Mouse (Mus musculus) layer of hippocampus, adult 11-12 months (tissue): ENCODE data around the gene Herpud2.

ENCODE experiments used
- DNase-seq: peaks from one replicate; pipeline ENCODE4 v3.0.0; 2022; ENCODE audit warnings: low spot score

Gene Herpud2

DNA sequence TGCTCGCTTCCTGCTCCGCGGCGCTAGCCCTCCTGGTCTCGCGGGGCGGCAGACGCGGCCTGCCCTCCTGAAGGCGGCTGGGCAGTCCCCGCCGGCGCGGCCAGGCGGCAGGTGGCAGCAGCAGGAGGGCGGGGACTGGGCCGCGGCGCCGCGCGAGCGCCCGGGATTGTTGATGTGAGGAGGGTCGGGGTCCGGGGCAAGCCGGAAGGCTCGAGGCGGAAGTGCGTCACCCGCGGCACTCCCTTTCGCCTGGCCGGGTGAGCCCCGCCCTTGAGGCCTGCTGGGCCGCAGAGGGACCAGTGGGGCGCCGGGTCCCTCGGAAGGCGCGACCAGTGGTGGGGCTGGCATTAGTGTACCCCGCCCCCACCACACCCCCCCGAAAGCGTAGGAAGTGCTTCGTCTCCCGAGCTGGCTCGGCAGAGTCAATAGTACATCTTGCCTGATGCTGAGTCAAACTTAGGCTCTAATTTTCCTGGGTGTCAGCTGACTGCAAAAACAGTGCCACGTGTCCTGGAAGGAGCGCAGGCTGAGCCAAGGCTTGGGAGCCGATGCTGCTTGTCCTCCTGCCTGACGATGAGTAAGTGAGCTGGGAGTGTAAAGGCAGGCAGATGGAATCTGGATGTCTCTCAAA is at the start of gene Herpud2:
TSS of gene Herpud2 (minus strand) at position 210 of the 631 bp plus-strand sequence.
- DNase-seq: peak; percentile 91

DNA sequence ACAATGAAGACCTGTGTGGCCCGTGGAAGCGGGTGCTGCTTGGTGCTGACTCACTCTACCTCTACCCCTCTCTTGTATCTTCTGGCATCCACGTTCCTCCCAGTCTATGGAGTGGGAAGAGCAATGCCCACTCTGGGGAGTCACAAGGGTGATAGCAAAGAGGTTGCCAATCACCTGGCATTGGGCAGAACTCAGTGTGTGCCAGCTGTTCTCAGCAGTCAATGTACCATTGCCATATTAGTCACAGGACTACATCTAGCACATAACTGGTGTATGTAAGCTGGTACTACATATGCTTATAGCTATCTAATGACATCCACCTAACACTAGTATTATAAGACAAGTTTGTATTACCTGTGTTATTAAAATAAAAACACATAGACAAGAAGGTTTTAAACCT is 49.4 kb upstream of the Herpud2 start:
- DNase-seq: no peak

GRCm38 (mm10) chr9:25200148-25200547 is 48.5 kb upstream of the Herpud2 start:
- no peak for DNase-seq

DNA sequence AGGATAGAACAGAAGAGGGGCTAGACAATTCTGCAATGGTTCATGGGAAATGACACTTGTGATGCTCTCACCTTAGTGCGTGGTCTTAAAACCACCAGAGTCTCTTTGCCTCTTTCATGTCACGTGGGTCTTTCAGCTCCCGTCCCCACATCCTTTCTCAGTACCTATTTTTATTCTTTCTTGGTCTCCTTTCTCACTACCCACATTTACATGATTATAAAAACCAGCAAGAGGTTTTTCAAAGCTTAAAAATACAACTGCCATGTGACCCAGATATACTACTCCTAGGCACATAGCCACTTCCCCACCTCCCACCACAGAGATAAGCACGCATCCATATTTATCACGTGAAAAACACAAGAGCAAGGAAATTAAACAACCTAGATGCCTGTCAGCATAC is 45.1 kb upstream of the Herpud2 start:
- no peak for DNase-seq

DNA sequence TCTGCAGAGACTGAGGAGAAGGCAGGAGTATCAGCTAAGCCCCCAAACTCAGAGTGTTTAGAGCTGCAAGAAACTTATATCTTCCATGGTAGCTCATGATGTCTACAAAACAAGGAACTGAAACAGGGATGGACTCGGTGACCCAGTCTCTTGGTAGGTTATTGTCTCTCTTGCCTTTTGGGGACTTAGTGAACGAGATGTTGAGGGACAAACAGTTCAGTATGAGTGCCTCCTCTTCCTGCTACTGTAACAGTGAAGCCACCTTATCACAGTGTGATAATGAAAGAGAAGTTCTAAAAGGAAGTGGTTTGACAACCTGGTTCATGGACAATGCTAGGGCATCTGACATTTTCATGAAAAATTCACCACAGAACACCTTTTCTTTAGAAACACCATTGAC is 40.0 kb upstream of the Herpud2 start:
- DNase-seq: no peak

DNA sequence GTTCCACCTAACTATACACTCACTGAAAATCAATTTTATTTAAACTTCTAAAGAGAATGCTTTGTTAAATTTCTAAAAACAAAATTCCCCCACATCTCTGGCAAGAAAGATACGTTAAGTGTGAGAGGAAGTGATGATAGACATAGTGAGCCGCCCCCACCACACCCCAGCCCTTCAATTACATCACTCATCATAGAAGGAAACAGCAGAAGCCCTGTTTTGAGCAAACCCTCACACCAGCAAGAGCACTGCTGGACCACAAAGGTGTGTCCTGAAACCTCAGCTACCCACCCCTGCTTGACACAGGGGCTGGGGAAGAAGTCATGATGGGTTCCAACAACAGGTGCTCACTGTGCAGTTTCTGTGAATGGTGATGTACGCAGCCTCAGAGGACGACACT is 34.9 kb upstream of the Herpud2 start:
- DNase-seq: no peak

DNA sequence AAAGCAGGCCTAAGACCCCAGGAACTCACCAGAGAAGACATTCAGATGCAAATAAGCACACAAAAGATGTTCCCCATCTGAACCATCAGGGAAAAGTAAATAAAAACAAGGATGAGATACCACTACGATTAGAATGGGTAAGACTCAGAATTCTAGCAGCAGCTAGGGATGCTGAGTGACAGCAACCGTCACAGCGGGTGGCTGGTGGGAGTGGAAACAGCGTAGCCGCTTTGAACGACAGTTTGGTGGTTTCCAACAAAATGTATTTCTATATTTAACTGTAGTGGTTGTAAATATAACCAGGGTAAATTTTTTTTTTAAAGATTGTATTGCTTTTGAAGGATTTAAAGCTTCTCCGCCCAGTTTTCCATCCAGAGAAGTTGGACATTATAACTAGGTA is 34.2 kb upstream of the Herpud2 start:
- DNase-seq: no peak

DNA sequence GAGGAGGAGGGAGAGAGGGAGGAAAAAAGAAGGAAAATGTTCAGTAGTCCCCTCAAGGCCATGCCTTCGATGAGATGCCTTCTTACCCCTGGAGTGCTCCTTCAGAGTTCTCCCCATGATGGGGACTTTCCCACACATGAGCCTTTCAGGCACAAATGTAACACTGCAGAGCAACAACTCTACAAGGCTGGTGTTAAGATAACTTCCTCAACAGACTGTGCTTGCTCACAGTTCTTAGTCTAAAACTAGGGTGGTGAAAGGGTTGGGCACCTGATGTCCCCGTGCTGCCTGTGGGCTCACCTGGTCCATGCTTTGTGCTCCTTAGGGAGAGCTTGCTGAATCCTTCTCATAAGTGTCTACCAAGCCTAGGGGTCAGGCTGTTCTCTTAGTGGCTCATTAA is 33.0 kb upstream of the Herpud2 start:
- no peak for DNase-seq

GRCm38 (mm10) chr9:25178066-25178465 is 26.4 kb upstream of the Herpud2 start:
- no peak for DNase-seq

DNA sequence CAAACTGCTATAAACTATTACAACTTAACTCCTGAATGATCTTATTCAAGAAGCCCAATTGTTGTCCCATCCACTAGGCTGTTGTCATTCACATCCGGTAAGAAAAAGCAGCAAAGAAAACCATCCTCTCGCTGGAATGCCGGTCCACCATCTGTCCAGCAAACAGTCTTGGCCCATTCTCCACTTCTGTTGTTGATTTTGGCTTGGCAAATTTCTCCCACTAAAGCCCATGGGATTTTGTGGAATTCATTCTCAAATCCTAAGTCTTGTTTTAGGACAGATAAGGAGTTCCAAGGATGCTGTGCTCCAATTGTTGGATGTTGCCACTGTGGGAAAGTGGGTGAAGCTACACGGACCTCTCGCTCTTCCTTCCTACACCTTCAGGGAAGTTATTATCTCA is 25.6 kb upstream of the Herpud2 start:
- DNase-seq: no peak

DNA sequence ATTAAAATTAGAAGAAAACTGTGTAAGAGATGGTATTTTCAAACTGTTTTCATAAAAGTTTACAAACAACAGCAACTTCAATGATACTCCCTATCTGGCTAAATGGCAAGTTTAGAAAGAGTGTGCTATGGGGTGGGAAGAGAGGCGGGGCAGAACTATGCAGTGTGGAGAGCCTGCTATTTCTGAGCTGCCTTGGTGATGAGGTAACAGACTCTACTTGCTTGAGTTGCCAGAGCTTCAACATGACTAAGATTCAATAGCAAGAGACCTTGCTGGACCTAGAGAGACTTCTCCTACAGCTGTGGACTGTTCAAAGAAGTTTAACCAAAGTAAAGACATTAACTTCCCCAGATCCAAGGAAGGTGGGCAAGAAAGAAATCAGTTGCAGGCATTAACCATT is 24.9 kb upstream of the Herpud2 start:
- no peak for DNase-seq

DNA sequence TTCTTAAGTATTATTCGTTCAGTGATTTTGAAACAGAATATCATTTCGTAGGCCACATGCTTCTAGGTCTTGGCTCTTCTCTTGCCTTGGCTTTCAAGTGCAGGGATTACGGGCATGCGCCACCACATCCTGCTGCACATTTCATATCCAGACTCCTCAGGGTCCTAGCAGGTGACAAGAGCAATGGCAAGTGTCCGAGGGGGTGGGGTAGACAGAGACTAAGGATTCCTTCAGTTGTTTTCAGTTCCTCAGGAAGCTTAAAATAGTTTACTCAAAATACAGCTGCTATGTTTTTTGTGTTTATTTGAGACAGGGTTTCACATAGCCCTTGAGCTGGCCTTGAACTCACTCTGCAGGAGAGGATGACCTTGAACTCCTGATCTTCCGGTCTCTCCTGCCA is 24.4 kb upstream of the Herpud2 start:
- DNase-seq: peak; percentile 40

GRCm38 (mm10) chr9:25175039-25175442 is 23.4 kb upstream of the Herpud2 start:
- DNase-seq: peak; percentile 86

- DNase-seq: no peak
These were observed 23.0 kb upstream of the Herpud2 start for GRCm38 (mm10) chr9:25174614-25175013.

DNA sequence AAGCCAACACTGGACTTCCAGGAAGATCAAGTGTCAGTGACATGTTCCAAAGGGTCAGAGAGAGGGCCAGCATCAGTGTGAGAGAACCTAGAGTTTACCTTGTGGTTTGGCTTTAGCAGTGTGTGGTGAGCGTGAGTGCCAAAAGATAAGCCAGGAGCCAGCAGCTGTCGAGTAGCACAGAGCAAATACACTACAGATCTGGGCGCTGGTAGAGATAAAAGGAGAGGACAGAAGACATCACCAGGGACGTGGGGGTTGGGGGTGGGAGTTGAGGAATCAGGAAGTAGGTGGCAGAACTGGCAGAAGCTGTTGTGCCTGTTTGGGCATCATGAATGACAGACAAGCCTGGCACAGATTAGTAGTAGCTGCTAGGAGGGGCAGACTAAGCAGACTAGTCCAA is 21.6 kb upstream of the Herpud2 start:
- no peak for DNase-seq

- DNase-seq: no peak
These were observed 18.0 kb upstream of the Herpud2 start for GRCm38 (mm10) chr9:25169626-25170025.

DNA sequence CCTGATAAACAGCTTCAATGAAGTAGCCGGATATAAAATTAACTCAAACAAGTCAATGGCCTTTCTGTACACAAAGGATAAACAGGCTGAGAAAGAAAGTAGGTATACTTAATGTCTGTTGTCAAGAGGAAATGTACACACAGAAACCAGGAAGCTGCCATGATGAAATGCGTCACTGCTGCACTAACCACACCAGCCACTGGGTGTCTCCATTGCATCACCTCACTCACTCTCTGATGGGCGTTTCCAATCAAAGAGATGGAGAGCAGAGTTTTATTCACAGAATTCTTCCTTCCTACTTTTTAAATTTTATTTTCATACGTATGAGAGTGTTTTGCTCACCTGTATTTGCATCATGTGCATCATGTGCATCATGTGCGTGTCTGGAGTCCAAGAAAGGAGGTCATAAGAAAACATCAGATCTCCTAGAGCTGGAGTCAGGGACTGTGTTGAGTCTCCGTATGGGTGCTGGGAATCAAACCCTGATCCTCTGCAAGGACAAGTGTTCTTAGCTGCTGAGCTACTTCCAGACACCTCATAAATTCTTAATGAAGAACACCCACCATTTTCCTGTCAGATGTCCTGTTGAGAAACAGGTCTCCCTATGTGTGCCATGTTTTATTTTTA is 16.0 kb upstream of the Herpud2 start:
- DNase-seq: peak; percentile 89

- DNase-seq: no peak
These were observed 6.6 kb upstream of the Herpud2 start for GRCm38 (mm10) chr9:25158218-25158617.

DNA sequence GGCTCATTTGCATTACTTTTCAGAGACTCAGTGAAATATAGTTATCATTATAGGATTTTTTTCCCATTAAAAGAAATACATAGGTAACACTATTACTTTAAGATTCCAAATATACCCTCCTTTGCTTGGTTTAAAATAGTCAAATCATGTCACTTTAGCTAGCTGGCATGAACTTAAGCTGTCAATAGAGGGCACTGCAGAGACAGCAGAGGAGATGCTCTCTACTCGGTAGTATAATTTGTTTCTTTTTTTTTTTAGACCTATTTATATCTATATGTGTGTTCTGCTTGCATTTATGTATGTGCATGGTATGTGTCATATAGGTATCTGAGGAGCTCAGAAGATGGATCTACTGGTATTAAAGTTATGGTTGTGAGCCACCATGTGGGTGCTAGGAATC is 4.8 kb upstream of the Herpud2 start:
- DNase-seq: no peak

GRCm38 (mm10) chr9:25153066-25153465 is 1.4 kb upstream of the Herpud2 start:
- no peak for DNase-seq

DNA sequence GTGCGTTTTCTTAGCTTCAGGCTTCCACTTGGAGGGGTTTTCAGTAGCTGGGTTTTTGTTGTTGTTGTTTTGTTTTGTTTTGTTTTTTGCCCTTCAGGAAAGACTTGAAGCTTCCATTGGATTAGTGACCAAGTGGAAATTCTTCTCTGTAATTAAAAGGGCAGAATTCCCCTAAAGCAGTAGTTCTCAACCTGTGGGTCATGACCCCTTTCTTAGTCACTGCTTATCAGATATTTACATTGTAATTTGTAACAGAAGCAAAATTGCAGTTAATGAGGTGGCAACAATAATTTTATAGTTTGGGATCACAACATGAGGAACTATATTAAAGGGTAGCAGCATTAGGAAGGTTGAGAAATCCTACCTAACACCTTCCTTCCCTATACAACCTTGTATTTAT is 837 bp upstream of the Herpud2 start:
- no peak for DNase-seq

DNA sequence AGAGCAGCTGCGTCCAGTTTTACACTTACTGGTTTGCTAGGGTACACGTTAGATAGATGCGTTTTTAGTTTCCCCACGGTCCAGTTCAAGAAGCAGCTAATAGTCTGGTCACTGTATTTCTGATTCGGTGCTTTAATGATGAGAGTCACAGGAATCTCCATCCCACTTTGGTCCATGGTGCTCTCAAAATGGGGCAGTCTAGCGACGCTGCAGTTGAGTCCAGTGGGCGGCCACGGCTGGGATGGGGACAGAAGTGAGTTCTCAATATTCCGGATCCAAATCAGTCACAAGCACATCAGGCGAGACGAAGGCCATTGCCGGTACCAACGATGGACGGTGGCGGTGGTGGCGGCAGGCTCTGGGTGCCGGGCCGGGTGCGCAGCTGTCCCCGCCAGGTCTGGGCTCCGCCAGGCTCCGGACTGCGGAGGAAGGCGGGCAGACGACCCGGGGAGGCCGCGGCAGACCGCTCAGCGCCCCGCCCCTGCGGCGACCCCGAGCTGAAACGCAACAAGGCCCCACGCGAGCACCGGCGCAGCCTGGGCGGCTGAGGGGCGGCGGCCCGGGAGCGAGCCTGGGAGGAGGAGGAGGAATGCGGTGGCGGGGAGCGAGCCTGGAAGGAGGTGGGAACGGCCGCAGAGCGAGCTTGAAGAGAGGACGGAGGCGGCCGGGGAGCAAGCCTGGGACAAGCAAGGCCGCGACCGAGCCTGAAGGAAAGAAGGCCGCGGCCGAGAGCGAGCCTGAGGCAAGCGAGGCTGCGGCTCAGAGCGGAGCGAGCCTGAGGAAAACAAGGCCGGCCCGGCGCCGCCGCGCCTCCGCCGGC is 619 bp downstream of the Herpud2 start:
- peak; percentile 53 for DNase-seq

- no peak for DNase-seq
These were observed 2.9 kb downstream of the Herpud2 start for GRCm38 (mm10) chr9:25148767-25149166.
